Mouse (Mus musculus) small intestine, adult 2 months (tissue): Measurements from ENCODE around the gene Gm19935.

ENCODE experiments used
- CTCF ChIP-seq: fragments of 200-500 bp; IDR thresholded peaks from 2 replicates; pipeline ENCODE4 v1.5.1; 2012; ENCODE audit warnings: low read depth, mild to moderate bottlenecking, control low read depth, inconsistent platforms, low read length, moderate library complexity, mixed read lengths; ENCODE audit not compliant: insufficient replicate concordance, insufficient read length; ENCODE audit errors: extremely low read depth
- POLR2A ChIP-seq: fragments of 200-500 bp; IDR thresholded peaks from 2 replicates; pipeline ENCODE4 v1.6.1; 2012; ENCODE audit warnings: low read depth, mild to moderate bottlenecking, control low read depth, inconsistent platforms, low read length, moderate library complexity

DNA sequence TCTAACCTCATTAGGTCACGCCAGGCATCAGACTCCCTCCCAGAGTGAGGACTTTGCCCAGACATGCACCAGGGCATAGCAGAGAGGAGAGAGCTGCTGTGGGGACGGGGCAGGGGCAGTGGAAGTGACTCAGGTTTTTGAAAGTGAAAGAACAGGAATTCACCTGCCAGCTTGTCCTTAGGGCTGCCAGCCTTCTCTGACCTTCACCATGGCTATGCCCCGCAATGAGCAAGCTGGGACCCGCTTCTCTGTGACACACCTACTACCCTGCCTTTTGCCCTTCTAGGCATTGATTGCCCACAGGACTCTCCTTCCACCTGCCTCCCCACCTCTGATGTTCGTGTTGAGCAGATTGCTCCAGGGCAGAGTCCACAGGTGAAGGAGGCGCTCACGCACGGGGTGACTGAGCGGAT, 8.3 kb upstream of the Gm19935 start:
- TF ChIP-seq POLR2A (no peak), CTCF (no peak)
